Mouse (Mus musculus) adrenal gland, postnatal 36 days (tissue): Measurements from ENCODE around the gene Gm21394. TPM values are rescaled to one million over a fixed set of nuclear protein-coding genes. Genes with fewer than 3 reads are reported as not detected.
"Not testable (repeated sequence)": the region's sequence is repeated elsewhere in the genome, so short reads cannot be mapped to it uniquely, and the experiment has no call there.

Experiments used
- DNase-seq, 2 experiments: peaks; one replicate each; pipeline ENCODE4 v3.0.0; 2021; ENCODE audit warnings: mixed read lengths in 1 of 2
- long read RNA-seq, 2 experiments: library from polyadenylated mRNA; stranded (forward); transcript quantifications; one replicate each; pipeline ENCODE4 v2.0.0; 2021; ENCODE audit warnings: borderline sequencing depth in 2 of 2
- total RNA-seq, 2 experiments: library from RNA; stranded (reverse); gene quantifications; 2 replicates each; pipeline ENCODE4 v1.2.3; 2021

Gene Gm21394
- not detected for total RNA-seq
- long read RNA-seq, experiment 1: 0 reads
- long read RNA-seq, experiment 2: 0 reads

GRCm38 (mm10) chrY:84564807-84565206 lies at the start of gene Gm21394:
TSS of gene Gm21394 (minus strand) at chrY:84564907.
- DNase-seq: not testable (repeated sequence)

Other genes with a start within 250 kb of the Gm21394 start
- gene Gm21409, start 181.8 kb upstream of the Gm21394 start, total RNA-seq: not detected